Mouse (Mus musculus): ENCODE measurements around the gene Stmnd1. TPM values are rescaled to one million over a fixed set of nuclear protein-coding genes. Genes with fewer than 3 reads are reported as not detected.

Stmnd1 gene
- polyA plus RNA-seq, 1 experiment from 2014 or later: not detected

DNA sequence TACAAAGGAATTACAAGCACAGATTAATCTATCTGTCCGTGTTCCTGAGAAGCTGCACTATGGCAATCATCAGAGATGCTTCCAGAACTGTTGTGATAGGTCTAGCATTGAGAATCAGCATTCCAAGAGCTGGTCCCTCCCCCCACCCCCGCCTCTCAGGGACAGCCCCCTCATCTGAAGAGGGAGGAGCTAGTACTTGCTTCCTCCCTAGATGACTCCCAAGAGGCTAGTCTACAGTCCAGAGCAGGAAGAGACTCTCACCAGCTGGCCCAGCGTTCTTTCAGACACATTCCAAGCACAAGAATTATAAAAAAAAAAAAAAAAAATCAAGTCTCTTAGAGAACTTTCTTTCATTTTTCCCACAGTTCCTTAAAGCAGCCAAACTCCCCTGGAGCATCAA, 5.2 kb upstream of the Stmnd1 start:
- no peaks in the 10 kb centered on the region for H3K9me3 ChIP-seq (ENCODE audit: control insufficient read depth, low read length)
- H3K4me3 ChIP-seq (ENCODE audit: control insufficient read depth in 1 of 2, insufficient read depth in 1 of 2, low read depth in 1 of 2, low read length in 2 of 2): no peak overlapping the region
- no peaks in the 10 kb centered on the region for H3K27me3 ChIP-seq (ENCODE audit: control insufficient read depth, insufficient read depth, low read length)
- no peak for ATAC-seq (ENCODE audit: insufficient number of reproducible peaks, insufficient read depth, low FRiP score, low read depth)
- H3K4me2 ChIP-seq (ENCODE audit: low read length): no peak overlapping the region
- peaks cover 4 to 18% of the 10 kb centered on the region in 2 experiments; a peak in 3 of 4 replicates for H3K4me1 ChIP-seq (ENCODE audit: control insufficient read depth in 2 of 2, insufficient read depth in 2 of 2, low read length in 2 of 2)
- H3K27ac ChIP-seq (replicated peaks in 1 of 2; ENCODE audit: control insufficient read depth in 1 of 2, insufficient read depth in 1 of 2, low read depth in 2 of 2, low read length in 2 of 2): no peak overlapping the region
- WGBS: 30% methylated on average over 3 of the region's 3 CpGs
- no peak overlapping the region for H3K9ac ChIP-seq (ENCODE audit: low read length)
- H3K36me3 ChIP-seq (ENCODE audit: control insufficient read depth, insufficient read depth, low read length): no peaks in the 10 kb centered on the region

DNA sequence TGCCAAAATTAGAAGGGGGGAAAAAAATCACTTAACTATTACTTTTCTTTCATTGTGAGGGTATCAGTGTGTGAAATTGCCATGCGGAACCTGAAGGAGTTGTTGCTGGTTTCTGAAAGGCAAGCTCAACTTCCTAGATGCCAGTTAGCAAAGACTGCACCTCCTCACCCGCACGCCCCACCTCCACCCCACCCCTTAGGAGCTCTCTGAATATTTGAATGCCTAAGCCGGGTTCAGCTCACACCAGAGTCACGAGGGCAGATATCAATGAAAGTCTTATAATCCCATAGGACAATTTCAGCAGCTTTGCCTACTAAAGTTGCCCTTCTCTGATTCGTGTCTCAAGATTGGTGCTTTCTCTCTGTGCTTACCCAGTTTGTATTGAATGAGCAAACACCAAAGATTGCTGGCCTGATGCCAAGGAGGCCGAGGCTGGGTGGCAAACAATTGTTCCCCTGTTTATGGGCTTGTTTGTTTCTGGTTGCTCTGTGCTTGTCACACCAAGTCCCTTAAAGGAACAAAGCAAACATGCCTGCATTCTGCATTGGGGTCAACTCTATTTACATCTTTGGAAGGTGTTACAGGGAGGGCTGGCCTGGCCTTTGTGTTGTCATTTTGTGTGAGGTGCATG, 4.6 kb upstream of the Stmnd1 start:
- whole genome bisulfite sequencing: 50% methylated on average over 7 of the region's 7 CpGs
- H3K36me3 ChIP-seq (ENCODE audit: control insufficient read depth, insufficient read depth, low read length): no peaks in the 10 kb centered on the region
- H3K4me2 ChIP-seq (ENCODE audit: low read length): no peak overlapping the region
- peaks cover 9 to 22% of the 10 kb centered on the region in 2 experiments for H3K4me1 ChIP-seq (ENCODE audit: control insufficient read depth in 2 of 2, insufficient read depth in 2 of 2, low read length in 2 of 2)
- no peaks in the 10 kb centered on the region for H3K27me3 ChIP-seq (ENCODE audit: control insufficient read depth, insufficient read depth, low read length)
- H3K9me3 ChIP-seq (ENCODE audit: control insufficient read depth, low read length): no peaks in the 10 kb centered on the region
- no peak overlapping the region for H3K9ac ChIP-seq (ENCODE audit: low read length)
- H3K4me3 ChIP-seq (ENCODE audit: control insufficient read depth in 1 of 2, insufficient read depth in 1 of 2, low read depth in 1 of 2, low read length in 2 of 2): no peak overlapping the region
- 0 out of 4 replicates have a peak overlapping the region, but pooled peaks of 1 of the 2 experiments have one; percentile 11 for H3K27ac ChIP-seq (replicated peaks in 1 of 2; ENCODE audit: control insufficient read depth in 1 of 2, insufficient read depth in 1 of 2, low read depth in 2 of 2, low read length in 2 of 2)
- no peak for ATAC-seq (ENCODE audit: insufficient number of reproducible peaks, insufficient read depth, low FRiP score, low read depth)

DNA sequence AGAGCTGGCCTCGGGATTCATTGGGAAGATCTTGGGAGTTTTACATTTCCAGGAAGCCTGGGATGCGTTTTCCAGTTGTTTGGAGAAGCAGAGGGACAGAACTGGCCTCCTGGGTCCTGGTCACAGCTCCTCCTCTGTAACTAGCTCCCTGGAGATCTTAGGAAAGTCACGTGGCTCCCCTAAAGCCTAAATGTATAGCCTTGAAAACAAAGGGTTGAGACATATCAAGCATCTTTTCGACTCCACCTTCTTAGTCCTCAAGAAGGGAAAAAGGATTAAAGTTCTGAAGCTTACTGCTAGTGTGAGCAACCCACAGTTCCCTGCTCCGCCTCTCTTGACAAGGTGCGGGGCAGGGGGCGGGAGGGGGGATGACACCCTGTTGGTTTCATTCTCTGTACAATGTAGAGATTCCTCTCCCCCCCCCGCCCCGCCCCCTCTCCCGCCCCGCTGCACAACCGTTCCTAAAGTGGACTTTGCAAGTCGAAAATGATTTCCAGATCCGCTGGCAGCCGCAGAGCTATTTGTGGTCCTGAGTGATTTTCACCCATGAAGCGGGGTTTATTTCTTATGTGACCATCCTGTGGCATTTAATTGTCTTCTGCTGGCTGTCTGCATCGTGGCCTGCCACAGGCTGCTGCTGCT, 589 bp upstream of the Stmnd1 start:
- Histone ChIP-seq H3K9ac (ENCODE audit: low read length) (peak overlapping the region; percentile 59), H3K4me2 (ENCODE audit: low read length) (peak overlapping the region; percentile 68), H3K27me3 (ENCODE audit: control insufficient read depth, insufficient read depth, low read length) (no peaks in the 10 kb centered on the region), H3K9me3 (ENCODE audit: control insufficient read depth, low read length) (no peaks in the 10 kb centered on the region), H3K36me3 (ENCODE audit: control insufficient read depth, insufficient read depth, low read length) (no peaks in the 10 kb centered on the region), H3K27ac (replicated peaks in 1 of 2; ENCODE audit: control insufficient read depth in 1 of 2, insufficient read depth in 1 of 2, low read depth in 2 of 2, low read length in 2 of 2) (peak overlapping the region; percentile 1 to 32; a peak in 1 of 4 replicates), H3K4me1 (ENCODE audit: control insufficient read depth in 2 of 2, insufficient read depth in 2 of 2, low read length in 2 of 2) (peaks cover 10 to 26% of the 10 kb centered on the region in 2 experiments), H3K4me3 (ENCODE audit: control insufficient read depth in 1 of 2, insufficient read depth in 1 of 2, low read depth in 1 of 2, low read length in 2 of 2) (peak overlapping the region; percentile 27 to 35)
- no peak for ATAC-seq (ENCODE audit: insufficient number of reproducible peaks, insufficient read depth, low FRiP score, low read depth)
- 10% methylated on average over 17 of the region's 17 CpGs for WGBS

DNA sequence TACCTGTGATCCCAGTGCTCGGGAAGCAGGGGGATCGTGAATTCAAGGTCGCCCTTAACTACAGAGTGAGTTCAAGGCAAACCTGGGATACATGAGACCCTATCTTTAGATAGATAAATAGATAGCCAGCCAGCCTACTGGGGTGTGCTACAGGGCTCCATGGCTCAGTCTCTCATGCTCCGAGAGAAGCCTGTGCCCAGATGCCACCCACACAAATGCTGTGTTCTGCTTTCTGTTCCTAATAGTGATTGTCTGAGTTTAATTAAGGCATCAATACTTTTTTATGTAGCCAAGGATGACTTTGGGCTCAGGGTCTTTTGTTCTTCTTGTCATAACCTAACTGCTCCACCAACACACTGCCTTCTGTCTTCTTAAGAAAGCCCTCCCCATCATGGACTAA, 2.2 kb downstream of the Stmnd1 start:
- Histone ChIP-seq H3K9ac (ENCODE audit: low read length) (no peak overlapping the region), H3K4me1 (ENCODE audit: control insufficient read depth in 2 of 2, insufficient read depth in 2 of 2, low read length in 2 of 2) (peaks cover 10 to 14% of the 10 kb centered on the region in 2 experiments), H3K27ac (replicated peaks in 1 of 2; ENCODE audit: control insufficient read depth in 1 of 2, insufficient read depth in 1 of 2, low read depth in 2 of 2, low read length in 2 of 2) (no peak overlapping the region), H3K27me3 (ENCODE audit: control insufficient read depth, insufficient read depth, low read length) (no peaks in the 10 kb centered on the region), H3K4me3 (ENCODE audit: control insufficient read depth in 1 of 2, insufficient read depth in 1 of 2, low read depth in 1 of 2, low read length in 2 of 2) (no peak overlapping the region), H3K9me3 (ENCODE audit: control insufficient read depth, low read length) (no peaks in the 10 kb centered on the region), H3K36me3 (ENCODE audit: control insufficient read depth, insufficient read depth, low read length) (no peaks in the 10 kb centered on the region), H3K4me2 (ENCODE audit: low read length) (no peak overlapping the region)
- no peak for ATAC-seq (ENCODE audit: insufficient number of reproducible peaks, insufficient read depth, low FRiP score, low read depth)
- WGBS: 84% methylated on average over 4 of the region's 4 CpGs

DNA sequence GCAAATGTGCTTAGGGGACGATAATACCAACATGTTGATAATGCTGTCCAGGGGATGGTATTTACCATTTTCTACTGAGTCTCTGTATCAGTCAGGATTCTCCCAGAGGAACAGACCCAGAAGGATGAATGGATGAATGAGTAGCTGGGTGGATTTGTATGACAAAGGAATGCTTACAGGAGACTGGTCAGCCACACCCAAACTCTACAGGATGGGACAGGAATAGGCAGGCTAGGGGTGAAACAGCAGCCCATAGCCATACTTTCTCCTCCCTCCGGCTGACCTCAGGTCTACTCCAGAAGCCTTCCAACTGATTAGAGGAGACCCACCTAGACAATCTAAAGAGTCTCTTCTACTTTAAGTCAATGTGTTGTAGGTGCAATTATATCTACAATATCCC, 9.0 kb downstream of the Stmnd1 start:
- H3K36me3 ChIP-seq (ENCODE audit: control insufficient read depth, insufficient read depth, low read length): no peaks in the 10 kb centered on the region
- no peak for ATAC-seq (ENCODE audit: insufficient number of reproducible peaks, insufficient read depth, low FRiP score, low read depth)
- H3K27ac ChIP-seq (replicated peaks in 1 of 2; ENCODE audit: control insufficient read depth in 1 of 2, insufficient read depth in 1 of 2, low read depth in 2 of 2, low read length in 2 of 2): no peak overlapping the region
- no peaks in the 10 kb centered on the region; the same call in 1 of the 2 replicates for H3K9me3 ChIP-seq (ENCODE audit: control insufficient read depth, low read length)
- 90% methylated on average over 2 of the region's 2 CpGs for whole genome bisulfite sequencing
- H3K9ac ChIP-seq (ENCODE audit: low read length): no peak overlapping the region
- H3K4me3 ChIP-seq (ENCODE audit: control insufficient read depth in 1 of 2, insufficient read depth in 1 of 2, low read depth in 1 of 2, low read length in 2 of 2): no peak overlapping the region
- no peaks in the 10 kb centered on the region for H3K27me3 ChIP-seq (ENCODE audit: control insufficient read depth, insufficient read depth, low read length)
- no peak overlapping the region for H3K4me2 ChIP-seq (ENCODE audit: low read length)
- no peaks in the 10 kb centered on the region for H3K4me1 ChIP-seq (ENCODE audit: control insufficient read depth in 2 of 2, insufficient read depth in 2 of 2, low read length in 2 of 2)

- H3K4me3 ChIP-seq (ENCODE audit: control insufficient read depth in 1 of 2, insufficient read depth in 1 of 2, low read depth in 1 of 2, low read length in 2 of 2): no peak overlapping the region
- no peak for ATAC-seq (ENCODE audit: insufficient number of reproducible peaks, insufficient read depth, low FRiP score, low read depth)
- no peak overlapping the region for H3K9ac ChIP-seq (ENCODE audit: low read length)
- no peaks in the 10 kb centered on the region for H3K9me3 ChIP-seq (ENCODE audit: control insufficient read depth, low read length)
- no peak overlapping the region for H3K4me2 ChIP-seq (ENCODE audit: low read length)
- H3K27ac ChIP-seq (replicated peaks in 1 of 2; ENCODE audit: control insufficient read depth in 1 of 2, insufficient read depth in 1 of 2, low read depth in 2 of 2, low read length in 2 of 2): no peak overlapping the region
- 70% methylated on average over 8 of the region's 8 CpGs for WGBS
- H3K36me3 ChIP-seq (ENCODE audit: control insufficient read depth, insufficient read depth, low read length): no peaks in the 10 kb centered on the region
- no peaks in the 10 kb centered on the region for H3K4me1 ChIP-seq (ENCODE audit: control insufficient read depth in 2 of 2, insufficient read depth in 2 of 2, low read length in 2 of 2)
- H3K27me3 ChIP-seq (ENCODE audit: control insufficient read depth, insufficient read depth, low read length): no peaks in the 10 kb centered on the region
Measured at GRCm38 (mm10) chr13:46287801-46288200, 14.3 kb downstream of the Stmnd1 start.

GRCm38 (mm10) chr13:46288372-46288771, 14.9 kb downstream of the Stmnd1 start:
- H3K4me3 ChIP-seq (ENCODE audit: control insufficient read depth in 1 of 2, insufficient read depth in 1 of 2, low read depth in 1 of 2, low read length in 2 of 2): no peak overlapping the region
- no peak for ATAC-seq (ENCODE audit: insufficient number of reproducible peaks, insufficient read depth, low FRiP score, low read depth)
- H3K4me1 ChIP-seq (ENCODE audit: control insufficient read depth in 2 of 2, insufficient read depth in 2 of 2, low read length in 2 of 2): no peaks in the 10 kb centered on the region
- 77% methylated on average over 5 of the region's 5 CpGs for WGBS
- no peaks in the 10 kb centered on the region for H3K27me3 ChIP-seq (ENCODE audit: control insufficient read depth, insufficient read depth, low read length)
- H3K9me3 ChIP-seq (ENCODE audit: control insufficient read depth, low read length): no peaks in the 10 kb centered on the region
- H3K4me2 ChIP-seq (ENCODE audit: low read length): no peak overlapping the region
- H3K27ac ChIP-seq (replicated peaks in 1 of 2; ENCODE audit: control insufficient read depth in 1 of 2, insufficient read depth in 1 of 2, low read depth in 2 of 2, low read length in 2 of 2): no peak overlapping the region
- H3K9ac ChIP-seq (ENCODE audit: low read length): no peak overlapping the region
- no peaks in the 10 kb centered on the region for H3K36me3 ChIP-seq (ENCODE audit: control insufficient read depth, insufficient read depth, low read length)

Measured in heart, embryonic 14.5 days (tissue).